Mouse (Mus musculus) spleen, postnatal 14 days (tissue): ENCODE measurements around the gene Nfix.

Experiments used
- DNase-seq, 2 experiments: peaks; one replicate each; pipeline ENCODE4 v3.0.0; 2021 to 2022; ENCODE audit warnings: low spot score in 2 of 2

Gene Nfix

DNA sequence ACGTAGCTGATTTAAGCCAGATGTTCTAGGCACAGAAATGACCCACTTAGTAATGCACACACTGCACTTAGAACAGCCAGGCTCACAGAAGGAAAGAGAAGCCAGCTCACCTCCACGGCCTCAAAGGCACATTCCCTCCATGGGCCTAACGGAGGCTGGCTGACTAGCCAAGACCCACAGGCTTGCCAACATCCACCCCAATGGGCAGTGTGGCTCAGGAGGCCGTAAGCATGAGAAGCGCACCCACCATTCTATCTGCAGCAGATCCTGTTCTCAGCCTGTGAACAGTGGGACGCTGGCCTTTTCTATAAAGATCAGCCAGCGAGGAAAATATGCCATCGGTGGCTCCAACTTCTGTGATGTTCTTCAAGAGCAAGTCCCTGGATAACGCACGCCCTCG, 83.4 kb downstream of the Nfix start:
- no peak for DNase-seq

DNA sequence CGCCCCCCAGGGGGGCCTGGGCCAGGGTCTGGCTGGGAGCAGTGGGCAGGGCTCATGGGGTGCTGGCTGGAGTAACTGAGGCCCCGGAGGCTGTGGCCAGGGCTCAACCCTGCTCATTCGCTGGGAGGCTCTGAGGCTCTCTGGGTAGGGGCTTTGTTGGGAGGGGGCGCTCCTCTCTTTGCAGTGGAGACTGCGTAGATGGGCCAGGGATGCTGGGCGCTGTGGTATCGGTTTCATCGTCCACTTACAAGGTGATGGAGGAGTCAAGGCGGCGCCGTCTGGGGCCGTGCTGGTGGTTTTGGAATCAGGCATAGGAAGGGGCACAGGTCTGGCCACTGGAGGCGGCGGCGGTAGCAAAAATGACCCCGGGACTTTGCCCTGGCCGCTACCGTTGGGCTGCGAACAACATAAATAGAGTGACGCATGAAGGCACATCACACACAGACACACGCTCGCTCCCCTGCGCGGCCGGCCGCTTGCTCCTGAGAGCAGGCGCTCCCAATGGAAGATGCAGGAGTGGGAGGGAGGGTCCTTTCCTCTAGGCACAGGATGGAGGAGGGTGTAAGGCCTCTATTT, 84.2 kb downstream of the Nfix start:
- no peak for DNase-seq

- no peak for DNase-seq
These were observed 86.0 kb downstream of the Nfix start for GRCm38 (mm10) chr8:84714161-84714560.

DNA sequence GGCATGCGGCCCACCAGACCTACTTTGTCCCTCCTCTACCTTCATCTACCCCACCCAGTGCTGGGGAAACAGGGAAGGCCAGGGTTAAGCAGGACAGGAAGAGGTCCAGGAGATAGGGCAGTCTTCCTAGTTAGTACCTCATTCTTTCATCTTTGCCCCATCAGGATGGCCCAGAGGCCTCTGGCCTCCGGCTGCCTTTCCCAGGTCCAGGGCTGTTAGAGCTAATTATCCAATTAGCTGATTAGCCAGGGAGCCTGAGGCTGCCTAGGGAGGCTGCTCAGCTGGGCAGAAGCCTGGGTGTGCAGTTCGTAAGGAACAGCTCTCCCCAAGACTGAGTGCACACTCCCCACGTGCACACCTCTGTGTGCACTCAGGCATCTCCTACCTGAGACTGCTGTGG, 86.8 kb downstream of the Nfix start:
- no peak for DNase-seq

DNA sequence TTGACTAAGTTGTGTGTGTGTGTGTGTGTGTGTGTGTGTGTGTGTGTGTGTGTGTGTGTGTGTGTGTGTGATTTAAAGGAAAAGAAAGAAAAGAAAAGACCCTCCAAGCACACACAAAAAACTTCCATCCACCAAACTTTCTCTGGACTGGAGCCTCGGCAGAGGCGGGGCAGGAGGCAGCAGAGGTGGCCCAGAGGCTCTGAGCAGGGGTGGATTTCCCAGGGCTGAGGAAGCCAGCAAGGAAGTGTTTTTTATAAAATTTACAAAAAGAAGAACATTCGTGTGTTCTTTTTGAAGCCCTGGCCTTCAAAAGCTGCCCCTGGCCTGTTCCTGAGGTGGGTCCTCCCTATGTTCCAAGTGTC, 87.4 kb downstream of the Nfix start:
- DNase-seq, result no peak

GRCm38 (mm10) chr8:84711933-84712758, 88.0 kb downstream of the Nfix start:
- no peak for DNase-seq

DNA sequence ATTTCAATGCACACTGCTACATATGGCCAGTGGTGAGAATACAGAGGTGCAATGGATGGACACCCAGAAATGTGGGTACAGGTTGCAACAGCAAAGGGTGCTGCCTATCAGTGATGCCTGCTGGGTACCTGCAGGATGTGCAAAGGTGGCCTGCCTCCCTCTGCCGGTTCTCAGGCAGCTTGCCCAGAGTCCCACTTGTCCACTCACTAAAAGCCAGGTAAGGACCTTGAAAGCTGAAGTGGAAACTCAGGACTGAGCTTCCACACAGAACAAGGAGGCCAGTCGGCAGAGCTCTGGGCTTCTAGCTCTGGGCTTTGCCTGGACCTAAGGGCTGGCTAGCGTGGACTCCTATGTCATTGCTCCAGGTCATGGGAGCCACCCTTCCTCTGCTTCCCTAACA, 88.8 kb downstream of the Nfix start:
- no peak for DNase-seq

DNA sequence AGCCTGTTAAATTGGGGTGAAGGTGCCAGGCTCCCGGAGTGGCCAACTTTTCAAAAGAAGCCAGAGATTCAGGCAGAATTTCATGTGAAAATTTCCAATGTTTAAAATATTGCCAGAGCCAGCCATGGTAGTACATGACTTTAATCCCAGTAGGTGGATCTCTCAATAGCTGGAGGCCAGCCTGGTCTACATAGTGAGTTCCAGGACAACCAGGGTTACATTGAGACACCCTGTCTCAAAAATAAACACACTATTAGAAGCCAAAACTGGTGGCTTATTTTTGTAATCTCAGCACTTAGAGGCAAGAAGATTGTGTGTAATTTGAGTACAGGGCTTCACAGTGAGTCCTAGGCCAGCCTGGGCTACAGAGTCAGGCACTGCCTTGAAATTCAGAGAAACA, 90.2 kb downstream of the Nfix start:
- no peak for DNase-seq

DNA sequence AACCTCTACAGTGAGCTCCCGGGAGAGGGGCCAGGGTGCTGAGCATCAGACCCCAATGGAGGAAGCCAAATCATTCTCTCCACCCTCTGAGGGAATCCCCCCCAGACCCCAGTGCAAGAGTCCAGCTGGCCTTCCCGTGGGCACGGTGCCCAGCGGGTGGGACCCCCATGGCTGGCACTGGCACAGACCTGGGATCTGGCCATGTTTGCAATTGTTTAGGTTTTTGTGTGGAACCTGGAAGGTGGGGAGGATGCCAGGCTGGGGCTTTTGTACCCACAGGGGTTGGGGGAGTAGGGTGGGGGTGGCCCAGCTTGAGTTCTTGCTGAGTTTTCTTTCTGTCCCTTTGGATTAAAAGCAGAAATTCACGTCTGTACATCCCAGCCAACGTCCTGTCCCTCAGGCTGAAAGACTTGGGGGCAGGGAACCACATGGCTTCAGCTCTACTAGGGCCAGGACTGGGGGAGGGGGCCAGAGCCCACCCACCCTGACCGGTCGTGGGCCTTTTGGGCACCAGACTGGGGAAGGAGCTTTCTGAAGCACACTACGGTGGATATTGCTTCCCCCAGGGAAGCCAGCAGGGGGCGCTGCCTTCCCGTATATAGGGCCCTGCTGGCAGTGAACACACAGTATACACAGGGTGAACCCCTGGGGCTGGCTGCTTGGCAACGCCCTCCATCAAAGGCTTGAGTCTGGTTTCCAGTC, 91.2 kb downstream of the Nfix start:
- DNase-seq, result peak; percentile 79 to 88

DNA sequence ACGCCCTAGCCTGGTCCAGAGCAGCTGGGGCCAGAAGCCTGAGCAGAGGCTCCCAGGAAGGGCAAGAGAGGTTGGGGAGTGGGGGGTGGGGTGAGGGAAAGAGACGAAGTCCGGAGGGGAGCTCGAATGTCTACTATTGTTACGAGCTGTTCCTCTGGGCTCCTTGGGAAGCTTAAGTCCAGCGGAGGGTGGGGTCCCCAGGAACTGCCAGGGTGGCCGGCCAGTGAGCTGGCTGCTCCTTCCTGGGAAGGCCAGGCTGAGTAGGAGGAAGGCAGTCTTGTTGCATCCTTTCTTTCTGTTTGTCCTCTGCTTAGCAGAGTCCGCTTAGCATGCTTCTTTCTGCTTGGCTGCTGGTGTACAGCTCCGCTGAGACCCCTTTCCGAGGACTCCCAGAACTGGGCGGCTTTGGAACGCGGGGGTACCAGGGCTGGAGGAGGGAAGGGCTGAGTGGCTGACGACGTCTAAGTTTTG, 92.0 kb downstream of the Nfix start:
- DNase-seq, result no peak

GRCm38 (mm10) chr8:84707267-84707883, 92.8 kb downstream of the Nfix start:
- peak; percentile 69 to 73 for DNase-seq

- DNase-seq, result no peak
These were observed 93.4 kb downstream of the Nfix start for GRCm38 (mm10) chr8:84706610-84707266.

GRCm38 (mm10) chr8:84705960-84706359, 94.2 kb downstream of the Nfix start:
- no peak for DNase-seq

GRCm38 (mm10) chr8:84704867-84705831, 95.0 kb downstream of the Nfix start:
- peak in 1 of 2 experiments; percentile 69 for DNase-seq

GRCm38 (mm10) chr8:84704356-84704755, 95.8 kb downstream of the Nfix start:
- DNase-seq, result peak; percentile 77 to 81

GRCm38 (mm10) chr8:84703466-84704249, 96.5 kb downstream of the Nfix start:
- DNase-seq, result peak in 1 of 2 experiments; percentile 39

DNA sequence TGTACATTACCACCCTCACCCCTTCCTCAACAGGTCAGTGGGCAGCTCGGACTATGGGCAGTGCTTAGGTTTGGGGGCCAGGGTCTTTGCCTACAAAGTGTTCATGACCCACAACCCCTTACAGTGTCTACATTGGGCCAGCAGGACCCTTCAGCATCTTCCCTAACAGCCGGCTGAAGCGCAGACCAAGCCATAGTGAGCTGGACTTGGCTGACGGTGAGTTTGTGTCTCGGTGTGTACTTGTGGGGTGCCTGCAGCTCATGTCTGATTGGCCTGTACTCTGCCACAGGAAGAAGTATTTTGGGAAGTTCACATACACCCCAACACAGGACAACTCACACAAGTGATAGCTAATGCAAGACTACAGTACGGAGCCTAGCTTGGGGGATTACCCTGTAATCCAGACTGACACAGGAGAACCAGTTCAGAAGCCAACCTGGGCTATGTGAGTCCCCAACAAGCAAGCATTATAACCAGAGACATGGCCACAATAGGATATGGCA, 97.1 kb downstream of the Nfix start:
- no peak for DNase-seq

DNA sequence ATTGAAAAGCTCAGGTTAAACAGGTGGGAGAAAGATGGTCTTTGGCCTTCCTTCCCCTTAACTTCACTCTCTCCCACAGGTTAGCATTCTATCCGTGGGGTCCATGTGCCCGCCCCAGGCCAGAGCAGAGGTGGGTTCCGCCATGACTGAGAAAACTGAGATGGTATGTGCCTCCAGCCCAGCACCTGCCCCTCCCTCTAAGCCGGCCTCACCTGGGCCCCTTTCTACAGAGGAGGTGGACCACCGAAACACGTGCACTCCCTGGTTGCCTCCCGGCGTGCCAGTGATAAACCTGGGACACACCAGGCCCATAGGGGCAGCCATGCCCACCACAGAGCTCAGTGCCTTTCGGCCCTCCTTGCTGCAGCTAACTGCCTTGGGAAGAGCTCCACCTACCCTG, 97.6 kb downstream of the Nfix start:
- no peak for DNase-seq
